Mouse (Mus musculus): ENCODE data around the gene Gng10. TPM values are rescaled to one million over a fixed set of nuclear protein-coding genes. Genes with fewer than 3 reads are reported as not detected.

Gene Gng10
- total and polyA plus RNA-seq, 3 experiments = 51.2 to 59.1 TPM; not detected in 1

GRCm38 (mm10) chr4:59043074-59043473, 8.2 kb downstream of the Gng10 start:
- no peak for DNase-seq (ENCODE audit: low read depth, low spot score)
- H3K4me3 ChIP-seq (ENCODE audit: control insufficient read depth in 1 of 2, insufficient read depth in 1 of 2, low read depth in 2 of 2, low read length in 2 of 2) = no peak overlapping the region
- H3K9me3 ChIP-seq (replicated peaks; ENCODE audit: insufficient read depth, low read length) = no peaks in the 10 kb centered on the region
- no peak overlapping the region for H3K27ac ChIP-seq (ENCODE audit: control insufficient read depth, low read depth, low read length)
- no peaks in the 10 kb centered on the region for H3K79me2 ChIP-seq (ENCODE audit: control insufficient read depth, insufficient read depth, low read length, poor library complexity)
- no peak for TF ChIP-seq MYC (IDR thresholded peaks at IDR 0.05; ENCODE audit: low read depth, low read length)
- no peak for TF ChIP-seq TAL1 (IDR thresholded peaks at IDR 0.05; ENCODE audit: low read length)
- TF ChIP-seq MAFK (IDR thresholded peaks at IDR 0.05; ENCODE audit: borderline replicate concordance, low read depth, low read length) = no peak
- TF ChIP-seq ZKSCAN1 (IDR thresholded peaks at IDR 0.05; ENCODE audit: low read depth, low read length) = no peak
- TF ChIP-seq GATA1 (IDR thresholded peaks at IDR 0.05; ENCODE audit: low read depth, low read length) = no peak
- no peak for TF ChIP-seq GABPA (IDR thresholded peaks at IDR 0.05; ENCODE audit: low read depth, low read length)
- TF ChIP-seq NRF1 (IDR thresholded peaks at IDR 0.05; ENCODE audit: insufficient read depth, low read depth, low read length, poor library complexity, severe bottlenecking) = no peak
- no peak for TF ChIP-seq MAZ (IDR thresholded peaks at IDR 0.05; ENCODE audit: low read depth, low read length)
- TF ChIP-seq EP300 (IDR thresholded peaks at IDR 0.05; ENCODE audit: low read depth in 1 of 2, low read length in 2 of 2) = no peak
- H3K36me3 ChIP-seq (ENCODE audit: control insufficient read depth in 1 of 2, insufficient read depth in 2 of 2, low read length in 2 of 2) = peaks cover 0 to 32% of the 10 kb centered on the region in 2 experiments; a peak in 2 of 4 replicates
- H3K9ac ChIP-seq (ENCODE audit: control insufficient read depth, low read depth, low read length, poor library complexity, severe bottlenecking) = no peak overlapping the region
- peaks cover 9 to 19% of the 10 kb centered on the region in 2 experiments for H3K4me1 ChIP-seq (ENCODE audit: control insufficient read depth in 1 of 2, insufficient read depth in 2 of 2, low read length in 2 of 2)
- H3K27me3 ChIP-seq (ENCODE audit: control insufficient read depth in 1 of 2, insufficient read depth in 2 of 2, low read length in 2 of 2) = no peaks in the 10 kb centered on the region

- Histone ChIP-seq H3K36me3 (ENCODE audit: control insufficient read depth in 1 of 2, insufficient read depth in 2 of 2, low read length in 2 of 2) (peaks cover 0 to 32% of the 10 kb centered on the region in 2 experiments; a peak in 2 of 4 replicates), H3K4me1 (ENCODE audit: control insufficient read depth in 1 of 2, insufficient read depth in 2 of 2, low read length in 2 of 2) (peaks cover 9 to 19% of the 10 kb centered on the region in 2 experiments), H3K9ac (ENCODE audit: control insufficient read depth, low read depth, low read length, poor library complexity, severe bottlenecking) (peak overlapping the region; percentile 44), H3K9me3 (replicated peaks; ENCODE audit: insufficient read depth, low read length) (no peaks in the 10 kb centered on the region), H3K27ac (ENCODE audit: control insufficient read depth, low read depth, low read length) (peak overlapping the region; percentile 85), H3K27me3 (ENCODE audit: control insufficient read depth in 1 of 2, insufficient read depth in 2 of 2, low read length in 2 of 2) (no peaks in the 10 kb centered on the region), H3K79me2 (ENCODE audit: control insufficient read depth, insufficient read depth, low read length, poor library complexity) (no peaks in the 10 kb centered on the region), H3K4me3 (ENCODE audit: control insufficient read depth in 1 of 2, insufficient read depth in 1 of 2, low read depth in 2 of 2, low read length in 2 of 2) (peak overlapping the region; percentile 21 to 53; a peak in 2 of 4 replicates)
- peak; percentile 70 for TF ChIP-seq ZNF384 (IDR thresholded peaks at IDR 0.05; ENCODE audit: low read depth, low read length)
- peak; percentile 80 to 96 for TF ChIP-seq EP300 (IDR thresholded peaks at IDR 0.05; ENCODE audit: low read depth in 1 of 2, low read length in 2 of 2)
- TF ChIP-seq POLR2AphosphoS2 (IDR thresholded peaks at IDR 0.05; ENCODE audit: low read length) = no peak
- peak; percentile 48; the same call in 1 of the 2 replicates for TF ChIP-seq TCF12 (IDR thresholded peaks at IDR 0.05; ENCODE audit: low read depth, low read length)
- TF ChIP-seq TAL1 (IDR thresholded peaks at IDR 0.05; ENCODE audit: low read length) = peak; percentile 47
- TF ChIP-seq ZC3H11A (IDR thresholded peaks at IDR 0.05; ENCODE audit: low read depth, low read length) = no peak
- 0 out of 2 replicates have a peak, but pooled peaks have one; percentile 8 for TF ChIP-seq BHLHE40 (IDR thresholded peaks at IDR 0.05; ENCODE audit: borderline replicate concordance, low read depth, low read length)
- TF ChIP-seq NELFE (IDR thresholded peaks at IDR 0.05; ENCODE audit: low read depth, low read length) = no peak
- TF ChIP-seq POLR2AphosphoS5 (IDR thresholded peaks at IDR 0.05; ENCODE audit: borderline replicate concordance, low read depth, low read length) = no peak
- TF ChIP-seq ETS1 (IDR thresholded peaks at IDR 0.05; ENCODE audit: low read depth, low read length) = peak; percentile 66
- 0 out of 2 replicates have a peak, but pooled peaks have one; percentile 39 for TF ChIP-seq MAFK (IDR thresholded peaks at IDR 0.05; ENCODE audit: borderline replicate concordance, low read depth, low read length)
- peak; percentile 50; the same call in 1 of the 2 replicates for TF ChIP-seq MYC (IDR thresholded peaks at IDR 0.05; ENCODE audit: low read depth, low read length)
- no peak for TF ChIP-seq ZMIZ1 (IDR thresholded peaks at IDR 0.05; ENCODE audit: low read depth, low read length)
- peak; percentile 93 for TF ChIP-seq JUND (IDR thresholded peaks at IDR 0.05; ENCODE audit: low read depth, low read length)
- peak; percentile 86 for TF ChIP-seq GATA1 (IDR thresholded peaks at IDR 0.05; ENCODE audit: low read depth, low read length)
- peak; percentile 66 for TF ChIP-seq RCOR1 (IDR thresholded peaks at IDR 0.05; ENCODE audit: low read depth, low read length)
- DNase-seq (ENCODE audit: low read depth, low spot score) = peak; percentile 83
Measured at GRCm38 (mm10) chr4:59043891-59044290, 9.0 kb downstream of the Gng10 start.
